Mouse (Mus musculus): ENCODE data around the gene Map2k6. TPM values are rescaled to one million over a fixed set of nuclear protein-coding genes. Genes with fewer than 3 reads are reported as not detected.

Gene Map2k6
- polyA plus RNA-seq, 1 experiment from 2014 or later, result 17.6 TPM

- Histone ChIP-seq H3K36me3 (ENCODE audit: control insufficient read depth, insufficient read depth, low read length) (peaks cover 14% of the 10 kb centered on the region; the same call in 1 of the 2 replicates), H3K27ac (ENCODE audit: low read length) (no peak overlapping the region), H3K27me3 (ENCODE audit: control insufficient read depth, insufficient read depth, low read length) (no peaks in the 10 kb centered on the region), H3K4me2 (ENCODE audit: low read depth, low read length) (no peak overlapping the region), H3K4me1 (ENCODE audit: control insufficient read depth, insufficient read depth, low read length) (no peaks in the 10 kb centered on the region; the same call in 1 of the 2 replicates), H3K4me3 (replicated peaks; ENCODE audit: low read length) (no peak overlapping the region), H3K9ac (ENCODE audit: low read length) (no peak overlapping the region), H3K9me3 (replicated peaks; ENCODE audit: control insufficient read depth, low read length) (no peaks in the 10 kb centered on the region)
- ATAC-seq (ENCODE audit: insufficient read depth, low FRiP score), result peak; percentile 17; the same call in 1 of the 2 replicates
- WGBS, result 63% methylated on average over 11 of the region's 11 CpGs
These were observed 104.2 kb downstream of the Map2k6 start for GRCm38 (mm10) chr11:110502937-110503670.

DNA sequence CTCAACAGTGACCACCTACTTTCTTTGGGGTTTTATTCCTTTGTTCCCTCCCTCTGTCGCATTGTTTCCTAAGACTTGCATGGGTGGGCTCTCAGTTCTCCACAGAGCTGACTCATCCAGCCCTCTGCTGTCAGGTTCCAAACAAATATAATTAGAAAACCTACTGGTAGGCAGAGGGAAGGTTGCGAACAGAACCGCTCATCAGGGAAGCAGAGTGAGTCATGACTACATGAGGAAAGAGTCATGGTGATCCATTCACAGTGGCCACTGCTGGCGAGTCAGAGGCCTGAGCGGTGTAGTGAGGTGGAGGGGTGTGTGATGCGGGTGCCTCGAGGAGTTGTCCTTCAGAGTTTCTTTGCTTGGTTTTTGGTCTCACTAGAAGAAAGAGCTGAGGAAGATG is 112.5 kb downstream of the Map2k6 start:
- Histone ChIP-seq H3K4me2 (ENCODE audit: low read depth, low read length) (no peak overlapping the region), H3K27me3 (ENCODE audit: control insufficient read depth, insufficient read depth, low read length) (no peaks in the 10 kb centered on the region), H3K9ac (ENCODE audit: low read length) (no peak overlapping the region), H3K27ac (ENCODE audit: low read length) (no peak overlapping the region), H3K9me3 (replicated peaks; ENCODE audit: control insufficient read depth, low read length) (0 out of 2 replicates have a peak, but pooled peaks cover 2% of the 10 kb centered on the region), H3K4me3 (replicated peaks; ENCODE audit: low read length) (no peak overlapping the region), H3K36me3 (ENCODE audit: control insufficient read depth, insufficient read depth, low read length) (peaks cover 17% of the 10 kb centered on the region; the same call in 1 of the 2 replicates), H3K4me1 (ENCODE audit: control insufficient read depth, insufficient read depth, low read length) (no peaks in the 10 kb centered on the region)
- 86% methylated on average over 7 of the region's 7 CpGs for WGBS
- ATAC-seq (ENCODE audit: insufficient read depth, low FRiP score), result no peak

DNA sequence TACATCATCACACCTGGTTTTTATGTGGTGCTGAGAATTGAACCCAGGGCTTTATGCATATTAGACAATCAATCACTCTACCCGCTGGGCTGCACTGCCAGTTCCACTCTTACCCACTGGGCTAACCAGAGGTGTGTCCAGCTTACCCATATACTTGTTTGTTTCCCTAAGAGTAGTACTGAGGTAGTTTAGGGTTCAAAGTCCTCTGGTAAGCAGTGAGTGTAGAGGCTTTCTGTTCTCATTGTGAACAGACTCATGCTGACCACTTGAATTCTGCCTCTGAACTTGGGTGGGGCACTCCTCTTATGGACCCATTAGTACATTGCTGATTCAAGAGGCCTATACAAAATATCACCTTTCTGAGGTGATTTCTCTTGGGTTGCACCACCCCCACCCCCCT is 119.7 kb downstream of the Map2k6 start:
- no peak for ATAC-seq (ENCODE audit: insufficient read depth, low FRiP score)
- Histone ChIP-seq H3K9ac (ENCODE audit: low read length) (no peak overlapping the region), H3K9me3 (replicated peaks; ENCODE audit: control insufficient read depth, low read length) (no peaks in the 10 kb centered on the region), H3K4me2 (ENCODE audit: low read depth, low read length) (no peak overlapping the region), H3K27me3 (ENCODE audit: control insufficient read depth, insufficient read depth, low read length) (no peaks in the 10 kb centered on the region), H3K36me3 (ENCODE audit: control insufficient read depth, insufficient read depth, low read length) (no peaks in the 10 kb centered on the region), H3K4me1 (ENCODE audit: control insufficient read depth, insufficient read depth, low read length) (no peaks in the 10 kb centered on the region), H3K27ac (ENCODE audit: low read length) (no peak overlapping the region), H3K4me3 (replicated peaks; ENCODE audit: low read length) (no peak overlapping the region)
- 97% methylated on average over 1 of the region's 1 CpGs for WGBS

GRCm38 (mm10) chr11:110522906-110523305 is 124.0 kb downstream of the Map2k6 start:
- no peak overlapping the region for H3K27ac ChIP-seq (ENCODE audit: low read length)
- no peaks in the 10 kb centered on the region for H3K27me3 ChIP-seq (ENCODE audit: control insufficient read depth, insufficient read depth, low read length)
- no peak overlapping the region for H3K4me2 ChIP-seq (ENCODE audit: low read depth, low read length)
- ATAC-seq (ENCODE audit: insufficient read depth, low FRiP score), result no peak
- H3K4me1 ChIP-seq (ENCODE audit: control insufficient read depth, insufficient read depth, low read length), result no peaks in the 10 kb centered on the region
- WGBS, result 94% methylated on average over 2 of the region's 2 CpGs
- no peak overlapping the region for H3K9ac ChIP-seq (ENCODE audit: low read length)
- H3K4me3 ChIP-seq (replicated peaks; ENCODE audit: low read length), result no peak overlapping the region
- H3K36me3 ChIP-seq (ENCODE audit: control insufficient read depth, insufficient read depth, low read length), result no peaks in the 10 kb centered on the region
- H3K9me3 ChIP-seq (replicated peaks; ENCODE audit: control insufficient read depth, low read length), result no peaks in the 10 kb centered on the region

GRCm38 (mm10) chr11:110526156-110526555 is 127.2 kb downstream of the Map2k6 start:
- Histone ChIP-seq H3K27ac (ENCODE audit: low read length) (no peak overlapping the region), H3K9ac (ENCODE audit: low read length) (no peak overlapping the region), H3K27me3 (ENCODE audit: control insufficient read depth, insufficient read depth, low read length) (no peaks in the 10 kb centered on the region), H3K4me3 (replicated peaks; ENCODE audit: low read length) (no peak overlapping the region), H3K9me3 (replicated peaks; ENCODE audit: control insufficient read depth, low read length) (no peaks in the 10 kb centered on the region), H3K36me3 (ENCODE audit: control insufficient read depth, insufficient read depth, low read length) (no peaks in the 10 kb centered on the region), H3K4me2 (ENCODE audit: low read depth, low read length) (no peak overlapping the region), H3K4me1 (ENCODE audit: control insufficient read depth, insufficient read depth, low read length) (no peaks in the 10 kb centered on the region)
- ATAC-seq (ENCODE audit: insufficient read depth, low FRiP score), result no peak
- WGBS, result 89% methylated on average over 4 of the region's 4 CpGs

DNA sequence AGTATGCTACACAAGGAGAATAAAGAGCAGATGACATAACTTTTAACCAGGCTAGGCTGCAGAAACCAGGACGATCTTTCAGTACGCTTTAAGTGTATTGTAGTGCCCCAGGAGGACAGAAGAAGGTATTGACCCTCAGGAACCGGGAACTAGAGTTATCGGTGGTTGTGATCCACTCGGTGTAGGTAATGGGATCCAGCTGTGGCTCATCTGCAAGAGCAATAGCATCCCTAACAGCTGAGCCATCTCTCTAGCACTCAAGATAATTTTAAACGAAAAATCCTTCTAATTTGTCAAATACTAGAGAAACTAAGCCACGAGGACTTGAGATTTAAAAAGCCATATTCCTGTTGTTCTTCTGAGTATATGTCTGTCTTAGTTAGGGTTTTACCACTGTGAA is 132.2 kb downstream of the Map2k6 start:
- no peak overlapping the region for H3K4me3 ChIP-seq (replicated peaks; ENCODE audit: low read length)
- no peaks in the 10 kb centered on the region for H3K9me3 ChIP-seq (replicated peaks; ENCODE audit: control insufficient read depth, low read length)
- H3K9ac ChIP-seq (ENCODE audit: low read length), result no peak overlapping the region
- H3K4me2 ChIP-seq (ENCODE audit: low read depth, low read length), result no peak overlapping the region
- no peaks in the 10 kb centered on the region for H3K36me3 ChIP-seq (ENCODE audit: control insufficient read depth, insufficient read depth, low read length)
- WGBS, result 51% methylated on average over 7 of the region's 7 CpGs
- no peaks in the 10 kb centered on the region for H3K27me3 ChIP-seq (ENCODE audit: control insufficient read depth, insufficient read depth, low read length)
- H3K4me1 ChIP-seq (ENCODE audit: control insufficient read depth, insufficient read depth, low read length), result no peaks in the 10 kb centered on the region
- ATAC-seq (ENCODE audit: insufficient read depth, low FRiP score), result no peak
- no peak overlapping the region for H3K27ac ChIP-seq (ENCODE audit: low read length)

GRCm38 (mm10) chr11:110534856-110535255 is 135.9 kb downstream of the Map2k6 start:
- WGBS, result 58% methylated on average over 4 of the region's 4 CpGs
- Histone ChIP-seq H3K4me2 (ENCODE audit: low read depth, low read length) (no peak overlapping the region), H3K9me3 (replicated peaks; ENCODE audit: control insufficient read depth, low read length) (no peaks in the 10 kb centered on the region)

GRCm38 (mm10) chr11:110536533-110536932 is 137.6 kb downstream of the Map2k6 start:
- ATAC-seq (ENCODE audit: insufficient read depth, low FRiP score), result no peak
- Histone ChIP-seq H3K4me3 (replicated peaks; ENCODE audit: low read length) (no peak overlapping the region), H3K27ac (ENCODE audit: low read length) (no peak overlapping the region), H3K9me3 (replicated peaks; ENCODE audit: control insufficient read depth, low read length) (no peaks in the 10 kb centered on the region), H3K4me2 (ENCODE audit: low read depth, low read length) (no peak overlapping the region), H3K4me1 (ENCODE audit: control insufficient read depth, insufficient read depth, low read length) (no peaks in the 10 kb centered on the region), H3K27me3 (ENCODE audit: control insufficient read depth, insufficient read depth, low read length) (no peaks in the 10 kb centered on the region), H3K9ac (ENCODE audit: low read length) (no peak overlapping the region), H3K36me3 (ENCODE audit: control insufficient read depth, insufficient read depth, low read length) (no peaks in the 10 kb centered on the region)
- WGBS, result 86% methylated on average over 2 of the region's 2 CpGs

More at GRCm38 (mm10) chr11:110534856-110535255, 135.9 kb downstream of the Map2k6 start:
- ATAC-seq (ENCODE audit: insufficient read depth, low FRiP score), result no peak
- H3K36me3 ChIP-seq (ENCODE audit: control insufficient read depth, insufficient read depth, low read length), result no peaks in the 10 kb centered on the region
- no peaks in the 10 kb centered on the region for H3K4me1 ChIP-seq (ENCODE audit: control insufficient read depth, insufficient read depth, low read length)
- H3K4me3 ChIP-seq (replicated peaks; ENCODE audit: low read length), result no peak overlapping the region
- H3K27ac ChIP-seq (ENCODE audit: low read length), result no peak overlapping the region
- H3K9ac ChIP-seq (ENCODE audit: low read length), result no peak overlapping the region
- H3K27me3 ChIP-seq (ENCODE audit: control insufficient read depth, insufficient read depth, low read length), result no peaks in the 10 kb centered on the region

DNA sequence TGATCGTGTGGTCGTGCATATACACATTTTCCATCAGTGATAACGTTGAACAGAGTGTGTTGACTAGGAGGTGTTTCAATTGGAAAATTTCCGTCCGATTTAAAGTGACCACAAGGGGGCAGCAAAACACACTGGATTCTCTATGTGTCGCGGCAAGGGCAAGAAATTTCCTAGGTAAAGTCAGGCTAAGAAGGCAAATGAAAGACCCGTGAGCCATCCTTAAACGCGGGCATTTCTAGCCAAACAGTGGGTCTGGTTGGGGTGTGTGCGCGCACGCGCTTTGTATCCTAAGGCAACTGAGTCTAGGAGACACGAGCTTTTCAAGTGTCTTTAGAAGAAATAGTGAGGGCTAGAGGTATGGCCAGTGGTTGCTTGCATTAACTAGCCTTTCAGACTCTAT is 138.7 kb downstream of the Map2k6 start:
- ATAC-seq (ENCODE audit: insufficient read depth, low FRiP score), result no peak
- Histone ChIP-seq H3K36me3 (ENCODE audit: control insufficient read depth, insufficient read depth, low read length) (no peaks in the 10 kb centered on the region), H3K4me2 (ENCODE audit: low read depth, low read length) (peak overlapping the region; percentile 46), H3K27me3 (ENCODE audit: control insufficient read depth, insufficient read depth, low read length) (no peaks in the 10 kb centered on the region), H3K4me3 (replicated peaks; ENCODE audit: low read length) (peak overlapping the region; percentile 22), H3K4me1 (ENCODE audit: control insufficient read depth, insufficient read depth, low read length) (no peaks in the 10 kb centered on the region), H3K9me3 (replicated peaks; ENCODE audit: control insufficient read depth, low read length) (no peaks in the 10 kb centered on the region), H3K27ac (ENCODE audit: low read length) (no peak overlapping the region), H3K9ac (ENCODE audit: low read length) (no peak overlapping the region)
- WGBS, result 7% methylated on average over 15 of the region's 15 CpGs
